Mouse (Mus musculus) ovary, postnatal 14 days (tissue): ENCODE measurements around the gene Cacna1a.

Source experiments
- DNase-seq: peaks from one replicate; pipeline ENCODE4 v3.0.0; 2022; ENCODE audit warnings: low spot score

The Cacna1a gene

DNA sequence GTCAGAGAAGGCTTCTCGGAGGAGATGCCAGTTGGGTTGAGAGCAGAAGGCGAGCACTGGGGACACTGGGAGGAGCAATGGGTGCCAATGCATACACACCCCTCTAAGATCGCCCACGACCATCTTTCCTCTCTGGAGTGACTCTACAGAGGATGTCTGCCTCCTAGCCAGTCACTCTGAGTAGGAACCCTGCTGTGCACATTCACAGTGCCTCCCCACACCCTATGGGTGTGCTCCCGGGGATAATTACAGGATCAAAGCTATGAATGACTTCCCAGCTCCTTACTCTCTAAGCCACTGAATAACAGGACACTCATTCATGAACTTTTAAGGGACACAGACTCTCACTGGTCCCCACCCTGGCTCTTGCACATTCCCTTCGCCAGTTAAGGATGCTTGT is 151.1 kb downstream of the Cacna1a start:
- no peak for DNase-seq

DNA sequence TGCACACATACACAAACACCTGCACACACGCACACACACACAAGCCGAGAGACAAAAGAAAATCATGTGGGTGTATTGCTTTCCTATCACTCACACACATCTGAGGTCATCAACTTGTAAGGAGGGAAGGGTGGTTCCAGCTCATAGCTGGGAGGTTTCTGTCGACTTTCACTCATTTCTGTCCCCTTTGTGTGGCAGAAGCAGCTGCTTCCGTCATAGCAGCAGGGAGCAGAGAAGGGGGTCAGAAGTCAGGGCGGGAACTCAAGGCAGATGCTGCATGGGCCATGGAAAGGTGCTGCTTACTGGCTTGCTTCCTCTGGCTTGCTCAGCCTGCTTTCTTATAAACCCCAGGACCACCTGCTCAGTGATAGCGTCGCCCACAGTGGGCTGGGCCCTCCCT is 154.2 kb downstream of the Cacna1a start:
- no peak for DNase-seq

DNA sequence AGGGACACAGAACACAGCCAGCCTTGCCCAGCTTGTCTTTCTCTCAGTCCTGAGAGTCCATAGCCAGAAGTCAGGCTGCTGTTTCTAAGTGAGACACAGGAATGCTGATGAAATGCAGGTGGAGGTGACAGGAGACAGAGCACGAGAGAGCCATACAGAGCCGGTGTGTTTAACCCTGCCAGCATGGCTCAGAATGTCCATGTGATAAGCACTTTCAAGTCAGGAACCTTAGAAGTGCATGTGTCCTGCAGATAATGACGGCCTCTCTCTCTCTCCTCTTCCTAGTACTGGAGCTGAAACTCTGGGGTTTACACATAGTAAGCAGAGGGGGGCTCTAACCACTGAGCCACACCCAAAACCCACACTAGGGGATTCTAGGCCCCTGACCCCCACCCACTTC is 157.3 kb downstream of the Cacna1a start:
- no peak for DNase-seq

DNA sequence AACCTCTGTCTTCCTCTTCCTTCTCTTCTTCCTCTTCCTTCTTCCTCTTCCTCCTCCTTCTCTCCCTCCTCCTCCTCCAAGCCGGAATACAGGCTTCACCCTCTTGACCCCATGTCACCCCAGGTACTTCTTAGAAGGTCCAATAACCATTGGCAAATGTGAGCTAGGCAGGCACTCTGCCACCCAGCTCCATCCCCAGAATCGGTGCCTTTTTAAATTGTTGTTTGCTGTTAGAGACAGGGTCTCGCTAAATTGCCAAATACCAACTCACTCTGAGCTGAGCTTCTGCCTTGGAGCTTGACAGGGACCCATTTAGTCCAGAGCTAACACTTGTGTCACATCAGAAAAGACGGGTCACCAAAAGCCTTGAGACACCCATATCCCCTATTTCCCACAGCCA is 164.2 kb downstream of the Cacna1a start:
- DNase-seq: no peak

DNA sequence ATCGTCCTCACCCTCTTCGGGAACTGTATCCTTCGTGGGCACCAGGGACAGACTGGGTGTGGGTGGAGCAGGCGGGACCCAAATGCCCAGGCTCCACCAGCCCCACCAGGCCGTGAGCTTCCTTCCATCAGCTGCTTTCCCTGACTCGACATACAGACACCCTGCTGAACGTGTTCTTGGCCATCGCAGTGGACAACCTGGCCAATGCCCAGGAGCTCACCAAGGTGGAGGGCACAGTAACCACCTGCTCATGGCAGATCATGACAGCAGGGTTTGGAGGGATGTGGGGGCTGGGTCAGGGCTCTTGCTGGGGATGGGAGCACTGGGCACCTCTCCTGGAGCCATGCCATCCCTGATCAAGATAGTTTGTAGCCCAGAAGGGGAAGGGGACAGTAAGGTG is 164.9 kb downstream of the Cacna1a start:
- no peak for DNase-seq

DNA sequence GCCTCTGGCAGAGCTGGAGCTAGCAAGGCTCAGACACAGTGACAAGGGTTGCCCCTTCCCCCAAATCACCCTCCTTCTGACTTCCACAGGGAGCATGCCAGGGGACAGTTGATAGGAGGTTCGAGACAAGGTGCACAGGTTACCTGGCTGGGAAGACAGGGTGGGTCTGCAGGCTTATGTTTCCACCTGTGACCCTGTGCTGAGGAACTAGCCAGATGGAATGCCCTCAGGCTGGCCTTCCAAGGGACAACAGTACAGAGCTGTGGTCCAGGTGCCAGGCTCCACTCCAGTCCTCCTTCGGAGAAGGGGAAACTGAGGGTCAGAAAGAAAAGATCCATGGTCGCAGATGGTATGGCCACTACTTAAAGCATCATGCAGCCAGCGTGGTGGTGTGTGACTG is 165.4 kb downstream of the Cacna1a start:
- no peak for DNase-seq

DNA sequence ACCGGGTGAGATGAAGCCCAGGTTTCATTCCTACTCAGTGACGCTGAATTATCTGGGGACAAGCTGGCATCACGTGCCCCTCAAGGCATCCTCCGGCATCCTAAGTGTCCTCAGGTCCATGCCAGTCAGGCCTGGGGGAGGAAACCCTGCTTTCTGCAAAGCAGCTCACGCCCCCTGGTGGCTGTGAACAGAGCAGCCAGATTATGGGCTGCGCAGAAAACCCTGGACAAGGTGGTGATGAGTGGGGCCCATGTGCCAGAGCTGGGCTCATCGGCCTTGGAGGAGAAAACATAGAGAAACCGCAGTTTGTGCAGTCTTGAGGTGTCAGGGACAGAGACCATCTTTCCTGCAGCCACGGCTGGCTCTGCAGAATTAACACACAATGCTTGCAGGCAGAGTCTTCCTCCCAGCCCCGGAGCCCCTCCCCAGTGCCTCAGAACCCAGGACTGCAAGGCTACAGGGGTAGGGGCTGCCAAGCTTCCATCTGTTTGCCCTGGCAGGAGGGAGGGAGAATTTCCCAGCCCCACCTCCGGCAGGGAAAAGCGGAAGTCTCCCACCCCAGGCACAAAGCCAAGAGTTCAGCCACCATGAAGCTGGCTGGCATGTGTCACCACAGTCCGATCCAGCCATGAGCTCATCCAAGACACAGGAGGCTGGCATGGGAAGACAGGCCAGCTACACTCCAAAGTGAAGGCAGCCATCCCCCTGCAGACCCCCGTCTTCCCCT is 166.2 kb downstream of the Cacna1a start:
- DNase-seq: peak; percentile 46

DNA sequence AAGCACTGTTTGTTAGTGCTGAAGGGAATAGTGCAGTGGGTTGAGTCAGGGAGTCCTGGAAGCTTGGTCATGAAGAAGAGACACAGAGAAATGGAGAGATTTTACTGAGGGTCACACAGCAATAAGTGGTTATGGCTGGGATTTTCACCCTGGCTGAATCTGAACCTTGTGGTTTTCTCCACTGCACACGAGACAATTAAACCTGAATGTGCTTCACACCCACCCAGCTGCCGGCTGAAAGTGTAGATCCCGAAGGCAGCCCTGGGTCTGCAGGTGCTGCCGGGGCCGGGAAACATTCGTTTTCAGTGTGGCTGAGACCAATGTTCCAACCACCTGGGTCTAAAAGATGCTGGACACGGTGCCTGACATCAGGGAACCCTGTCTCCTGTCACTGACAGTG is 167.0 kb downstream of the Cacna1a start:
- no peak for DNase-seq

DNA sequence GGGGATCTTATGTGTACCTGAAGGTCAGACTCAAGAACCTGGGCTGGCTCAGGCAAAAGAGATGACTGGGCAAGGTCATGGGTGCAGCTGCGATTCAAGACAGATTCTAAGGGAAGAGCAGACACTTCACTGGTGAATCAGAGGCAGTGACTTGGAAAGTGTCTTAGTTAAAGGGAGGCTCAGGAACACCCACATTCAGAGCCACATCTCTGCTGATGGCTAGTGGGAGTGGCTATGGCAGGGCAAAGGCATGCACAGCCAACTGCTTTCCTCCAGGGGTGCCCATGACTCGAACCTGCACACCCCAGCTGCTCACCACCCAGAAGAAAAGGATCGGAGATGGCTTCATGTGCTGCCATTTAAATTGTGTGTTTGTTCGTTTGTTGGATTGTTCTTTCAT is 169.7 kb downstream of the Cacna1a start:
- DNase-seq: no peak

DNA sequence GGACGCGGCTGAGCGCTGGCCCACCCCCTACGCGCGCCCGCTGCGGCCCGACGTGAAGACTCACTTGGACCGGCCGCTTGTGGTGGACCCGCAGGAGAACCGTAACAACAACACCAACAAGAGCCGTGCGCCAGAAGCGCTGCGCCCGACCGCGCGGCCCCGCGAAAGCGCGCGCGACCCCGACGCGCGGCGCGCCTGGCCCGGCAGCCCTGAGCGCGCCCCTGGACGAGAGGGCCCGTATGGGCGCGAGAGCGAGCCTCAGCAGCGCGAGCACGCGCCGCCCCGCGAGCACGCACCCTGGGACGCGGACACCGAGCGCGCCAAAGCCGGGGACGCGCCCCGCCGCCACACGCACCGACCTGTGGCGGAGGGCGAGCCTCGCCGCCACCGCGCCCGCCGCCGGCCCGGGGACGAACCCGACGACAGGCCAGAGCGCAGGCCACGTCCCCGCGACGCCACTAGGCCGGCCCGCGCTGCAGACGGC is 170.9 kb downstream of the Cacna1a start:
- no peak for DNase-seq

DNA sequence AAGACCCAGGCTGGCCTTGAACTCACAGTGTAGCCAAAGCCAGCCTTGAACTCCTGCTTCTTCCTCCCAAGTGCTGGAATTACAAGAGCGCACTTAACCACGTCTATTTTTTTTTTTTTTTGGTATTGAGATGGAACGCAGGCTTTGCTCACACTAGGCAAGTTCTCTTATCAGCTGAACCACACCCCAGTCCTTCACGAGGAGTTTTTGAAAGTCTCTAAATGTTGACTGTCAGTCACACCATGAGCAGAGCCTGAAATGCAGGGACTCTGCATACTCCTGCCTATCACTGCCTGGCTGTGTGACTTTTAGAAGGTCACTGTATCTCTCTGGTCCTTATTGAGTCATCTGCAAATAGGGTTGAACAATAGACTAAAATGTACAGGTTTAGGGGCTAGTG is 173.5 kb downstream of the Cacna1a start:
- DNase-seq: no peak

DNA sequence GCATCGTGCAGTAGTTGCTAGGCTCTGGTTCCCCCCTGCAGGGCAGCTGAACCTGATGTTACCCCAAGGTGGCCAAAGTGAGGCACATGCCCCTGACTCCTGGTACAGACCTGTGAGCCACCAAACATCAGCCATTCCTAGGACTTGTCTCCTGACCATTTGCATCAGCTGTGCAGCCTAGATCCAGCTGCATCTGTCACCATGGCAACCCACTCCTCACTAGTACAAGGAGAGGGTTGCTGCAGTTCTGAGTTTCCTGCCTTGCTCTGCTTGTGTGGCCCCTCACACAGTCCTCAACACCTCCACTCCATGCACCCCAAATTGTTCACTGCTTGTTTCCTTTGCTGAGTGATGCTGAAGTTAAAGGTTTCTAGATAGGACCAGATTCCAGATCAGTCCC is 175.8 kb downstream of the Cacna1a start:
- DNase-seq: no peak

DNA sequence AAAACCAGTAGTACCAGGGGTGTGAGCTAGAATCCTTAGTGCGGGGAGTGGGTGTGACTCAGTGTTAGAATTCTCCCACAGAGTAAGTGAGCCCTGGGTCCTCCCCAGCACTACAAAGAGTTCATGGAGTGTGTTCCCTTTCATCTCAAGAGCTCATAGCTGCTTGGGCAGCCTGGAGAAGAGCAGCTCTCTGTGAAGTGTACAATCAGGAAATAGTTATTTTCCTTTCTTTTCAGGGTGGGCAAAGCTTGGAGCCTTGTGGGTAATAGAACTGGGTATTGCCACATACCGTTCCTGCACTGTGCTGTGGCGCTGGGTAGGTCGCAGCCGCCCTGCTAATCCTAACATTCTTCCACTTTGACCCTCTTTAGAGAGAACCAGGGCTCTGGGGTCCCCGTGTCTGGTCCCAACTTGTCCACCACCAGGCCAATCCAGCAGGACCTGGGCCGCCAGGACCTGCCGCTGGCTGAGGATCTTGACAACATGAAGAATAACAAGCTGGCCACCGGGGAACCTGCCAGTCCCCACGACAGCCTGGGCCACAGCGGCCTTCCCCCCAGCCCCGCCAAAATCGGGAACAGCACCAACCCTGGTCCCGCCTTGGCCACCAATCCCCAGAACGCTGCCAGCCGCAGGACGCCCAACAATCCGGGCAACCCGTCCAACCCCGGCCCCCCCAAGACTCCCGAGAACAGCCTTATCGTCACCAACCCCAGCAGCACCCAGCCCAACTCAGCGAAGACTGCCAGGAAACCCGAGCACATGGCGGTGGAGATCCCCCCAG is 177.5 kb downstream of the Cacna1a start:
- DNase-seq: no peak

DNA sequence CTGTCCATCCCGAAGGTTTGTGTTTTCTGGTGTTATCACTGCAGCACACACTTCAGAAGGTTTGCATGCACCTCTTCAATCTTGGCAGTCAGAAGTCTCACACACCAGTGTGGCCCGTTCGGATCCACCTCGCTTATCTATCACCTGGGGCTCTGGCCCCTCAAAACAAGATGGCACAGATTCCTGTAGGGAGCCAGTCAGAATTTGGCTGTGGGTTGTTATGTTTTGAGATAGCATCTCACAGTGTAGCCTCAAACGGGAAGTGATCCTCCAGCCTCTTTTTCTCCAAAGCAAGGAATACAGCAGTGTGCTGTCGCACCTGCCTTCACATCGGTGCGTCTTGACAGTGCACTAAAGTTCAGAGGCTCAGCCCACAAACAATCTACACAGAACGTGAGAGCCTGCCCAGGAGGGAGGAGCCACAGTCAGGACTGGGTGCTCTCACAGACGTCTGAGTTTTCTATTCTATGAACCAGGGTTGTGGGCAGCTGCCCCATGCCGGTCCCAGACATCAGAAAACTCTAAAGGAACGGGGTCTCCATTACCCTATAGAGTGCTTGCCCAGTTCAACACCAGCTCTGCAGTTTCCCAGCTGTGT is 178.7 kb downstream of the Cacna1a start:
- no peak for DNase-seq

DNA sequence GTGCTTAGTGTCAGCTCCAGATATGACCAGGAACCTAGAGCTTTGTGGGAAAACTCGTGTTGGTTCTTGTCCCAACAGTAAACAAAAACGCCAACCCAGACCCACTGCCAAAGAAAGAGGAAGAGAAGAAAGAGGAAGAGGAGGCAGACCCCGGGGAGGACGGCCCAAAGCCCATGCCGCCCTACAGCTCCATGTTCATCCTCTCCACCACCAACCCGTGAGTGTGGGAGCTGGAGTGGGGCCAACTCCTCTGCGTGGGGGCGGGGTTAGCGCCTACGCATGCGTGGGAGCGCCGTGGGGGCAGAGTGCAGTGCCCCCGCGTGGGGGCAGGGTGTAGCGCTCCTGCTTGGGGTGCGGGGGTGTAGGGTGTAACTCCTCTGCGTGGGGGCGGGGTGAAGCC is 179.3 kb downstream of the Cacna1a start:
- DNase-seq: peak; percentile 41

DNA sequence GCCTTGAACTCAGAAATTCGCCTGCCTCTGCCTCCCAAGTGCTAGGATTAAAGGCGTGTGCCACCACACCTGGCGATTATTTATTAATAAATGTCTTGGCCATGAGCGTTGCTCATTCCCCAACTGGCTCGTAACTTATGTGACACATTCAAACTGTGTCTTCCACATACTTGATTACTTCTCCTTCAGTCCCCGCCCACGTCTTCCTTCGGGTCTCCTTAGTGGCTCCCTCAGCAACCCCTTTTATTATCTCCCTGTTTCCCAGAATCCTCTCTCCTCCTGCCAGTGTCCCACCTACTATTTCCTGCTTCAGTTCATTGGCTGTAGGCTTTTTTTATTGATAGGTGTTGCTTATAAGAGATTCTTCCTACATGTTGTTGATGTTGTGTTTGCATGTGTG is 180.5 kb downstream of the Cacna1a start:
- no peak for DNase-seq

DNA sequence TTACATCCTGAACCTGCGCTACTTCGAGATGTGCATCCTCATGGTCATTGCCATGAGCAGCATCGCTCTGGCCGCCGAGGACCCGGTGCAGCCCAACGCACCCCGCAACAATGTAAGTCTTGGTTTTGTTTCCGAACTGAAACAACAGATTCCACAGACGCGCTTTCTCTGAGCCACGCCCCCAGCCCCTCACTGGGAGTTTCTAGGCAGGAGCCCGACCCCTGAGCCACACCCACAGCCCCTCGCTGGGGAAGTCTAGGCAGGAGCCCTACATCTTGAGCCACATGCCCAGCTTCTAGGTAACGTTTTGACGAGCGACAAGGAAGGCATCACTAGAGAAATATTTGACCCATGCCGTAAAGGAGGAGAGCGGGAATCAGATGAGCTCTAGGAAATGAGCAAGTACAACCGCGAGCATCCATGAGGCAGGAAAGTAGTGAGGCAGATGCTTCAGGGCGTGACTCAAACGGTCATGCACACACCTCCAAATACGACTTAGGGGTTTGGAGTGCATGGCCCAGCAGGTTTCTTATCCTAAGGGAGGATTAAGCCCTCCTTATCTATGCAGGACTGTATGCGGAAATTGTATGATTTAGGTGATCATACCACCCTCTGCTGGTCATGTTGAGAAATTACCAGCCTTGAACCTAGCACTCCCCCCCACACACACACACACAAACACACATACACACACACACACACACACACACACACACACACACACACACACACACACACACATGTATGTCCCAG is 181.9 kb downstream of the Cacna1a start:
- DNase-seq: no peak

DNA sequence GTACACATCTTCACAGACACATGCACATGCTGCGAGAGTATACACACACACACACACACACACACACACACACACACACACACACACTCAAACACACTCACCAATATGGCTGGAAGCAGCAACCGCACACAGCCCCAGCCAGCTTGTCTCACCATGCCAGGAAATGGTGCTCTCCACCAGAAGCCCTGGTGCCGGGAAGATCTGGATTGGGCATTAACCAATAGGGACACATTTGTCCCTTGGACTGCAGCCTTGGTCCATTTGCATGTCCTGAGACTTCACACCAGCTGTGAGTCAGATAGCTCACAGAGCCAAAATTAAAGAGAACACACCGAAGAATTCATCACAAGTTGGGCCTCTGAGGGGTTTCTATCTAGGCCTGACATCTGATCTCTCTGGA is 189.2 kb downstream of the Cacna1a start:
- DNase-seq: no peak

DNA sequence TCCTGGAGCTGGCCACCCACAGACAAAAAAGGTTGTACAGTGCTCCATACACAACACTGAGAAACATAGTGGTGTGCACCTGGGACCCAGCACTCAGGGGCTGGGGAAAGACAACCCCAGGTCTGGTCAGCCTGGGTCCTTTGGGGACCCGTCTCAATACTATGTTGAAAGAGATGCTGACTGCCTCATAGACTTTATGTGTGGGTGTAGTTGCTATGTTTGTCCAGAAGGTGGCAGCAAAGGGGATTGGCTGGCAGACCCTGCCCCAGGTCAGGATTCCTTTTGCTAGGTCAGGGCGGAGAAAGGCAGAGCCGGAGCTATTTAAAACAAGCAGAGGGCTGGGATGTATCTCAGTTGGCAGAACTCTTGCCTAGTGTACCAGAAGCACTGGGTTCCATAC is 191.4 kb downstream of the Cacna1a start:
- DNase-seq: peak; percentile 43

DNA sequence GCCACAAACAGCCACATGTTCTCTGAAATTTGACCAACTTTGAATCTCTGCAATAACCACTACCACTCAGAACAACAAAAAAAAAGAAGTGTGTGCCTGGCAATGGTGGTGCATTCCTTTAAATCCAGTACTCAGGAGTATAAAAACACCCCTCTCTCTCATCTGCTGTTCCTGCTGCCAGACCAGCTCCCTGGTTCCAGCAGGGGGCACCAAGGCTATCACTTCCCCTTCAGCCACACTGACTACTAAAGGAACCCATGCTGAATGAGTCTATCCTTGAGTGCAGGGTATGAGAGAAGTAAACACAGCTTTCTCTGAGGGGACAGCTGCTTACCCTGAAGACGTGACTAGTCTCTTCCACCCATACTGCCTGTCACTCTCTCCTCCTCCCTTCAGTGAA is 197.1 kb downstream of the Cacna1a start:
- DNase-seq: no peak

DNA sequence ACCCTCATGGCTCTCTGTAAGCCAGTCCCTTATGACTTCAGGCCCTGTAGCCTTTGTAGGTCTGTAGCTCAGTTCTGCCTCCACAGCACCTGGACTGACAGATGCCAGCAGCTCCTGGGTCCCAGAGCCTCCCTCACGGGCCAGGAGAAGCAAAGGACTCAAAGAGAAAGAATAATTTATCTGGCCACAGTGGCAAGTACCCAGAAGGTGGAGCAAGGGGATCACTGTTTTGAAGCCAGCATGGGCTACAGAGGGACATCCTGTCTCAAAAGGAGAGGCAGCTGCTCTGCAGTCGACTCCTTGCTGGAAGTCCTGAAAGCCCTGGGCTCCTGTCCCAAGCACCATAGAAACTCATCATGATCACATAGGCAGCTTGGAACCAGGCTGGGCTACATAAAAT is 198.0 kb downstream of the Cacna1a start:
- DNase-seq: no peak

DNA sequence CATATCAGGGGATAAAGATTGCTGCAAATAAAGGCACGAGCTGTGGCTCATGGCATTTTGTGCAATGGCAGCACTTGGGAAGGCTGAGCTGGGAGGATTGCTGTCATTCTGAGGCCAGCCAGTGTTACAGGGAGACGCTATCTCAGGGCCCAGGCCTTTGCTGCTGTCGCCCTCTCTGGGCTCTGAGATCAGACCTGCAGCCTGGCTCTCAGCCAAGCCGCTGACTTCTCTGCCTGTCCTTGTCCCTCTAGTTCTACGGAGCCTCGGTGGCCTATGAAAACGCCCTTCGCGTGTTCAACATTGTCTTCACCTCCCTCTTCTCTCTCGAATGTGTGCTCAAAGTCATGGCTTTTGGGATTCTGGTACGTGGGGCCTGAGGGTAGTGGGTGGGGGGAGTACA is 200.3 kb downstream of the Cacna1a start:
- no peak for DNase-seq
